Mouse (Mus musculus): ENCODE results near the gene Gpr107. TPM values are rescaled to one million over a fixed set of nuclear protein-coding genes. Genes with fewer than 3 reads are reported as not detected.

Gene Gpr107
- polyA plus RNA-seq, 1 experiment from 2014 or later, result 26.2 TPM

- Histone ChIP-seq H3K9ac (replicated peaks; ENCODE audit: low read depth) (no peak overlapping the region), H3K9me3 (ENCODE audit: low read length) (no peaks in the 10 kb centered on the region), H3K4me2 (replicated peaks; ENCODE audit: low read depth, low read length) (no peak overlapping the region), H3K4me3 (ENCODE audit: low read depth, low read length) (no peak overlapping the region), H3K36me3 (ENCODE audit: insufficient read depth, low read length) (peaks cover 12% of the 10 kb centered on the region; the same call in 1 of the 2 replicates), H3K27me3 (replicated peaks; ENCODE audit: insufficient read depth, low read length) (no peaks in the 10 kb centered on the region), H3K27ac (ENCODE audit: low read length) (no peak overlapping the region), H3K4me1 (ENCODE audit: insufficient read depth, low read depth, low read length) (no peaks in the 10 kb centered on the region)
- TF ChIP-seq CTCF (IDR thresholded peaks at IDR 0.05), result no peak
- TF ChIP-seq EP300 (IDR thresholded peaks at IDR 0.05), result no peak
- no peak for DNase-seq (ENCODE audit: low spot score)
- ATAC-seq, result no peak
- 77% methylated on average over 5 of the region's 5 CpGs for WGBS
Measured at GRCm38 (mm10) chr2:31204677-31205076, 52.6 kb downstream of the Gpr107 start.

- TF ChIP-seq EP300 (IDR thresholded peaks at IDR 0.05), result no peak
- no peak for TF ChIP-seq CTCF (IDR thresholded peaks at IDR 0.05)
- Histone ChIP-seq H3K9ac (replicated peaks; ENCODE audit: low read depth) (no peak overlapping the region), H3K9me3 (ENCODE audit: low read length) (no peaks in the 10 kb centered on the region), H3K27me3 (replicated peaks; ENCODE audit: insufficient read depth, low read length) (no peaks in the 10 kb centered on the region), H3K4me1 (ENCODE audit: insufficient read depth, low read depth, low read length) (no peaks in the 10 kb centered on the region), H3K4me2 (replicated peaks; ENCODE audit: low read depth, low read length) (no peak overlapping the region), H3K4me3 (ENCODE audit: low read depth, low read length) (no peak overlapping the region), H3K27ac (ENCODE audit: low read length) (no peak overlapping the region), H3K36me3 (ENCODE audit: insufficient read depth, low read length) (peaks cover 19% of the 10 kb centered on the region; the same call in 1 of the 2 replicates)
- DNase-seq (ENCODE audit: low spot score), result no peak
- WGBS, result 72% methylated on average over 4 of the region's 4 CpGs
- ATAC-seq, result no peak
Measured at GRCm38 (mm10) chr2:31206211-31206610, 54.1 kb downstream of the Gpr107 start.

GRCm38 (mm10) chr2:31206882-31207281, 54.8 kb downstream of the Gpr107 start:
- 59% methylated on average over 8 of the region's 8 CpGs for WGBS
- no peak overlapping the region for H3K27ac ChIP-seq (ENCODE audit: low read length)
- DNase-seq (ENCODE audit: low spot score) (no peak), ATAC-seq (no peak)
- no peaks in the 10 kb centered on the region for H3K4me1 ChIP-seq (ENCODE audit: insufficient read depth, low read depth, low read length)
- peaks cover 19% of the 10 kb centered on the region; the same call in 1 of the 2 replicates for H3K36me3 ChIP-seq (ENCODE audit: insufficient read depth, low read length)
- TF ChIP-seq CTCF (IDR thresholded peaks at IDR 0.05) (no peak), EP300 (IDR thresholded peaks at IDR 0.05) (no peak)
- no peaks in the 10 kb centered on the region for H3K27me3 ChIP-seq (replicated peaks; ENCODE audit: insufficient read depth, low read length)
- no peak overlapping the region for H3K4me3 ChIP-seq (ENCODE audit: low read depth, low read length)
- H3K9ac ChIP-seq (replicated peaks; ENCODE audit: low read depth), result no peak overlapping the region
- H3K9me3 ChIP-seq (ENCODE audit: low read length), result no peaks in the 10 kb centered on the region
- no peak overlapping the region for H3K4me2 ChIP-seq (replicated peaks; ENCODE audit: low read depth, low read length)

- TF ChIP-seq EP300 (IDR thresholded peaks at IDR 0.05) (no peak), CTCF (IDR thresholded peaks at IDR 0.05) (no peak)
- Histone ChIP-seq H3K27me3 (replicated peaks; ENCODE audit: insufficient read depth, low read length) (no peaks in the 10 kb centered on the region), H3K27ac (ENCODE audit: low read length) (no peak overlapping the region), H3K4me2 (replicated peaks; ENCODE audit: low read depth, low read length) (no peak overlapping the region), H3K9ac (replicated peaks; ENCODE audit: low read depth) (no peak overlapping the region), H3K36me3 (ENCODE audit: insufficient read depth, low read length) (peaks cover 25% of the 10 kb centered on the region; the same call in 1 of the 2 replicates), H3K9me3 (ENCODE audit: low read length) (no peaks in the 10 kb centered on the region), H3K4me1 (ENCODE audit: insufficient read depth, low read depth, low read length) (no peaks in the 10 kb centered on the region), H3K4me3 (ENCODE audit: low read depth, low read length) (no peak overlapping the region)
- DNase-seq (ENCODE audit: low spot score) (no peak), ATAC-seq (no peak)
- WGBS, result 83% methylated on average over 13 of the region's 13 CpGs
Measured at GRCm38 (mm10) chr2:31208544-31209142, 56.5 kb downstream of the Gpr107 start.

GRCm38 (mm10) chr2:31209525-31209924, 57.4 kb downstream of the Gpr107 start:
- Histone ChIP-seq H3K4me2 (replicated peaks; ENCODE audit: low read depth, low read length) (no peak overlapping the region), H3K27me3 (replicated peaks; ENCODE audit: insufficient read depth, low read length) (no peaks in the 10 kb centered on the region), H3K36me3 (ENCODE audit: insufficient read depth, low read length) (peaks cover 31% of the 10 kb centered on the region; the same call in 1 of the 2 replicates), H3K27ac (ENCODE audit: low read length) (no peak overlapping the region), H3K4me3 (ENCODE audit: low read depth, low read length) (no peak overlapping the region), H3K9me3 (ENCODE audit: low read length) (no peaks in the 10 kb centered on the region), H3K9ac (replicated peaks; ENCODE audit: low read depth) (no peak overlapping the region), H3K4me1 (ENCODE audit: insufficient read depth, low read depth, low read length) (no peaks in the 10 kb centered on the region)
- TF ChIP-seq EP300 (IDR thresholded peaks at IDR 0.05), result no peak
- TF ChIP-seq CTCF (IDR thresholded peaks at IDR 0.05), result no peak
- ATAC-seq, result no peak
- WGBS, result 83% methylated on average over 4 of the region's 4 CpGs
- DNase-seq (ENCODE audit: low spot score), result no peak

- no peaks in the 10 kb centered on the region for H3K4me1 ChIP-seq (ENCODE audit: insufficient read depth, low read depth, low read length)
- no peaks in the 10 kb centered on the region for H3K9me3 ChIP-seq (ENCODE audit: low read length)
- DNase-seq (ENCODE audit: low spot score) (no peak), ATAC-seq (no peak)
- no peak overlapping the region for H3K9ac ChIP-seq (replicated peaks; ENCODE audit: low read depth)
- H3K4me3 ChIP-seq (ENCODE audit: low read depth, low read length), result no peak overlapping the region
- TF ChIP-seq EP300 (IDR thresholded peaks at IDR 0.05), result no peak
- TF ChIP-seq CTCF (IDR thresholded peaks at IDR 0.05), result no peak
- 79% methylated on average over 11 of the region's 11 CpGs for WGBS
- H3K27ac ChIP-seq (ENCODE audit: low read length), result no peak overlapping the region
- H3K4me2 ChIP-seq (replicated peaks; ENCODE audit: low read depth, low read length), result no peak overlapping the region
- H3K36me3 ChIP-seq (ENCODE audit: insufficient read depth, low read length), result peaks cover 31% of the 10 kb centered on the region; the same call in 1 of the 2 replicates
- no peaks in the 10 kb centered on the region for H3K27me3 ChIP-seq (replicated peaks; ENCODE audit: insufficient read depth, low read length)
Measured at GRCm38 (mm10) chr2:31210144-31210847, 58.2 kb downstream of the Gpr107 start.
